Mouse (Mus musculus): ENCODE data around the gene Tcf3.

The Tcf3 gene

DNA sequence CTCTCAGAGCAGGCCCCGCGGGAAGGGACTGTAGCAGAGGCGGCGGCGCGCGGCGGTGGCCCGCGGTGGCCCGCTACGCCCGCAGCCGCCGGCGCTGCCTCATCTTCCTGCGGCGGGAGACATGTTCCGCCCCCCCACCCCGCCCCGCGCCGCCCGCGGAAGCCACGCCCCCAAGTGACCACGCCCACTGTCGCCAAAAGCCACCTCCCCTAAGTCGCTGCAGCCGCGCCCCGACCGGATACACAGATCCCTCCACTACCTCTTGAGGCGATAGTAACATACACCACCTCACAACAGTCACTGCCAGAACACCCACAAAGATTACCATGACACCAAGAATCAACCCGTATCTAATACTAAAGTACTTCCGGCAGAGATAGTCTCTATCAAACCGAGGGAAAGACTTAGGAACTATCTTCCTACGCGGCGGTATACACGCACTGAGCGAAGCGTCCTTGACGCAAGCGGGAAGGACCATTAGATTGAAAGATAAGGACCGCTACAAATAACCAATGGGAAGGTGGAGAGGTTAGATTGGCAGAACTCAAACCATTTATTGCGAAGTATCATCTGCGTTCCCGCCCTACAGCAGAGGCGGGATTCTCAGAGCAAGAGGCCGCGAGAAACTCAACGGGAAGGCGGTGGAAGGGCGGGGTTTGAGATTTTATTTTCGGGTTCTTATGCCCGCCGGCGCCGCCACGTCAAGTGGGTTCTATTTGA, at the start of gene Tcf3:
TSS of gene Tcf3 (minus strand) at position 135 of the 720 bp plus-strand sequence.
- DNase-seq = peak; percentile 99

DNA sequence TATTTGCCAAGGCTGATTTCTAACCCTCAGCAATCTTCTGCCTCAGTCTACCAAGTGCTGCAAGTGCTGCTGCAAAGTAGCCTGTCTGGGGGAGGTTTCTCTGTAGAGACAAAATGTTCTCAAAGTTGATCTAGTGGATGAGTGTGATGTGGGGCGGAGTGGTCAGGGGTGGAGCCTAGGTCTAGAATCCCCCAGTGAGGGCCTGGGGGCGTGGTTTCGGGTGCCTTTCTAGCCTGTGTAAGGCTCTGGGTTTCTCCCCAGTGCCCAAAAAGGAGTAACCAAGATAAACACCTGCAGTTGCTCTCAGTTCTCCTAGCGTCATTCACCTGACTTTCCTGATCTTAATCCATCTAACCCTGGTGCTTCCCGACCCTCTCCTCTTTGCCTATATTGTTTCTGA, 47.6 kb upstream of the Tcf3 start:
- DNase-seq = no peak

DNA sequence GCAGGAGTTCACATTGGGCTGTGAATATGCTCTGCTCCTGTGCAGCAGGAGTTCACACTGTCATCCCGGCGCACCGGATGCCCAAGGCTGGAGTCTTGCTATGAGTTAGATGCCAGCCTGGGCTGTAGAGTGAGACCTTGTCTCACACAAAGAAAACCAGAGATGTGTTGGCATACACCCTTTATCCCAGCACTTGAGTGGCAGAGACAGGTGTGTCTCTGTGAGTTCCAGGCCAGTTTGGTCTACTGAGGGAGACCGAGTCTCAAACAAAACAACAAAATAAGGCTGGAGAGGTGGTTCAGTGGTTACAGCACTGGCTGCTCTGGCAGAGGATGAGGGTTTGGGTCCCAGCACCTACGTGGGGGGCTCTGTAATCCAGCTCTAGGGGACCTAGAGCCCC, 45.1 kb upstream of the Tcf3 start:
- DNase-seq = no peak

DNA sequence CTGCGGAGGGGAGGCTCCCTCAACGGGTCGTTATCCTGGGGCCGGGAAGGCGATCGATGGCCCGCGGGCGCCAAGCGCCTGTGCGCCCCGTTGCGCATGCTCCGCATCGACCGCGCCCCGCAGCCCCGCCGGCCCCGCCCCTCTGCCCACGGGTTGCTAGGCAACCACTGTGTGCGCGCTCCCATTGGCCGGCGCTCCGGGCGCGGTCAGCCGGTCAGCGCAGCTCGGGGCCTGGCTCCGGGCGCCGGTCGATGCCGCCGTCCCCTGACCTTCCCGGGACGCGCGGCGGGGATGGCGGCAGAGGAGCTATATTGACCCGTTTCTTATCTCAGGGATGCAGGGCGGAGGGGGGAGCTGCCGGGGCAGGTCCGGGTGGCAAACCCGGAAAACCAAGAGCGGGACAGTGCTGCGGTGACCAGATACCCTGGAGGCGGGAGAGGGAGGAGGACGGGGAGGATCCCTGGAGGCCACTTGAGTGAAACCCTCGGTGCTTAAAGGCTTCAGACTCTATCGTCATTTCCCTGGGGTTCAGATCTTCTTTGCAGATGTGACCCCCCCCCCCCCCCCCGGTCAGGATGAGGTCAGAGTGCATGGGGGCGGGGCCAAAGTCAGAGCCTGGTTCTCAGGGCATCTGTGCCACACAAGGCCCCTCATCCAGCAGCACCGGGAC, 42.0 kb upstream of the Tcf3 start:
- DNase-seq = peak; percentile 95

DNA sequence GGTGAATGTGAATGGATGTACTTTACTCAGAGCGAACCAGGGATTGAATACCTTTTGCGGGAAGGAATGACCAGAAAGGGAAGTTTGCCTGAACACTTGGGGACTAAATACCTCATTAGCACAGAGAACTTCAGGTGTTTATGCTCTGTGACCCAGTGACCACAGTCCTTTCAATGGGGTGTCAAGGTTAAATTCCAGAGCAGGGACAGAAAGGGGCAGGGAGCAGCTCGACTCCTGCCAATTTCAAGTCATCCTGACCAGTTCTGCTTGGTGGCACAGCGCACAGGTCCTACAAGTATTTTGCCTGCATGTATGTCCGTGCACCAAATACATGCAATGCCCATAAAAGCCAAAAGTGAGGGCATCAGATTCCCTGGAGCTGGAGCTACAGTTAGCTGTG, 31.6 kb upstream of the Tcf3 start:
- no peak for DNase-seq

- DNase-seq = peak; percentile 54
Observed at GRCm38 (mm10) chr10:80464381-80465035, 31.1 kb upstream of the Tcf3 start.

GRCm38 (mm10) chr10:80461346-80461745, 27.9 kb upstream of the Tcf3 start:
- DNase-seq = no peak

- DNase-seq = no peak
Observed at GRCm38 (mm10) chr10:80460324-80460723, 26.9 kb upstream of the Tcf3 start.

- DNase-seq = no peak
Observed at GRCm38 (mm10) chr10:80459671-80460070, 26.2 kb upstream of the Tcf3 start.

- DNase-seq = no peak
Observed at GRCm38 (mm10) chr10:80459236-80459635, 25.8 kb upstream of the Tcf3 start.

GRCm38 (mm10) chr10:80455697-80456096, 22.2 kb upstream of the Tcf3 start:
- DNase-seq = no peak

- DNase-seq = no peak
Observed at GRCm38 (mm10) chr10:80454781-80455180, 21.3 kb upstream of the Tcf3 start.

- DNase-seq = no peak
Observed at GRCm38 (mm10) chr10:80453601-80454000, 20.2 kb upstream of the Tcf3 start.

GRCm38 (mm10) chr10:80450599-80450998, 17.2 kb upstream of the Tcf3 start:
- DNase-seq = peak; percentile 29

DNA sequence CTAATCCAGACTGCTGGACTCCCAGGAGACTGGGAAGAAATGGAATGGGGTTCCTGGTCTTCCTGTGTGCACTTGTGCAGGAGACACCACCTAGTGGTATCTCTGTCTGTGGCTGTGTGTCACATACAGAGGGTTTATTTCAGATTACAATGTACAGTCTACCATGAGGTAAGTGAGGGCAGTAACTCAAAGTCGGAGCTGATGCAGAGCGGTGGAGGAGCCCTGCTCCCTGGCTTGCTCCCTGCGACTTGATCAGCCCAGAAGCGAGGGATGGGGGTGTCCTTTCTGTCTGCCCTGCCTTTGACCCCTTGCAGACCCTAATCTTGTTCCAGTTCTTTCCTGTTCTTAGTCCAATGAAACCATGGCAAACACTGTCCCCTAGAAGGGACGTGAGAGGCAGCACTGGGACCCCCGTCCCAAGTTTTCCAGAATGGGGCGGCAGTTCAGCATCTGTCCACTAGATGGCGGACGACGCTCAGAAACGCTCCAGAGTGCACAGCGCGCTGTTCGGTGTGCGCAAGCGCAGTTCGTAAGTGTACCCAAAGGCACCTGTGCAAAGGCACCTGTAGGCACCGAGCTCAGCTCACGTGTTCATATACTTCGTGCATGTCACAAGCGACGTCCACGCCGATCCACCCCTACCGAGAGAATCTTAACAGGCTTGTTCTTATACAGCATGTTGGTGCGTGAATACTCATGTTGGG, 12.6 kb upstream of the Tcf3 start:
- peak; percentile 89 for DNase-seq

DNA sequence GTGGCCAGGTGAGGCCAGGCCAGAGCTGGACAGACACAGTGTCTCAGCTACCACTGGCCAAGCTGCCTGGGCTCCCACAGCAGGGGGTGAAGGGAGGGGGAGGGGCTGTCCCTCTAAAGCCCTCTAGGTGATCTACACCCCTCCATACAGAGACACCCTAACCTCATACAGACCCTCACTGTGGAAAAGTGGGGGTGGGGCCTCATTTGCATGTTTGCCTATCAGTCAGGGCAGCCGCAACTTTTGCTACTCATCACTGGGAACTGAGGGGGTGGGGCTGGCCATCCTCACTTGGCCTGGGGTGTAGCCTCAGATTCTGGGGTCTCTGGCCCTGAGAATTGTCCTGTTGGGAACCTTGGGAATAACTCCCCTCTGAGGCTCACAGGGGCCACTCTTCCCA, 11.6 kb upstream of the Tcf3 start:
- no peak for DNase-seq

GRCm38 (mm10) chr10:80444339-80445045, 11.0 kb upstream of the Tcf3 start:
- DNase-seq = no peak

DNA sequence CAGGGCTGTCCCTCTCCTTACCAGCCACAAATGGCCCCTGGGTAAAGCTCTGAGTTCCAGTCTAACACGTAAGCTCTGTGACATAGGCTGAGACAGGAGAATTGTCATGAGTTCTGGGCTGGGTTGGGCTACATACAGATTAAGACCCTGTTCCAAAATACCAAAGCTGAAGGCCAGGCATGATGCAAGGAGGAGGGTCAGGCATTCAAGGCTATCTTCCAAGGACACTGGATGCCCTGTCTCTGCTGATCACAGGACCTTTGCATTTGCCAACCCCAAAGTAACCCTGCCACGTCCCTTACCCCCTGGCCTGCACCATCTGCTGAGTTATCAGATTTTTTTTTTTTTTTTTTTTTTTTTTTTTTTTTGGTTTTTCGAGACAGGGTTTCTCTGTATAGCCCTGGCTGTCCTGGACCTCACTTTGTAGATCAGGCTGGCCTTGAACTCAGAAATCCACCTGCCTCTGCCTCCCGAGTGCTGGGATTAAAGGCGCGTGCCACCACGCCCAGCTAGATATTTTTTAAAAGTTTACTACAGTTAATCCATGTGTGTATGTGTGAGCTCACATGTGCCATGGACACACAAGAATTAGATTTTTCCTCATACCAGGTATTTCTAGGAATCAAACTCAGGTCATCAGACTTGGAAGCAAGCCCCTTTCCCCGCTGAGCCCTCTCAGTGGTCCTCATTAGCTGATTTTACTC, 10.3 kb upstream of the Tcf3 start:
- no peak for DNase-seq

DNA sequence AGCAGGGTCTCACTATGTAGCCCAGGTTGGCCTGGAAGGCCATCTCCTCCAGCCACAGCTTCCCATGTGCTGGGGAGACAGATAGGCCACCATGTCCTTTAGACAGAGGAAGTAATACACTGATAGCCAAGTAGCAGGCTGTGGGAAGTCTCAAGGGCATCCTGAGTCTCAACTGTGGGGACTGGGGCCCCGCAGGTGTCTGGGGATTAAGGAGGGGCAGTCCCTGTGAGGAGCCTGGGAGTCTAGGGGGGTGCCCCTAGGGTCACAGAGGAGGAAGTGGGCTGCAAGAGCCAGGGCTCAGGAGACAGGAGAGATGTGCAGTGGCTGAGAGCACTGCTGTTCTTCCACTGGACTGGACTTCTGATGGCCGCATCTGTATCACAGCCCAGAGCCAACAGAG, 9.5 kb upstream of the Tcf3 start:
- DNase-seq = no peak

GRCm38 (mm10) chr10:80441598-80441997, 8.2 kb upstream of the Tcf3 start:
- DNase-seq = no peak

DNA sequence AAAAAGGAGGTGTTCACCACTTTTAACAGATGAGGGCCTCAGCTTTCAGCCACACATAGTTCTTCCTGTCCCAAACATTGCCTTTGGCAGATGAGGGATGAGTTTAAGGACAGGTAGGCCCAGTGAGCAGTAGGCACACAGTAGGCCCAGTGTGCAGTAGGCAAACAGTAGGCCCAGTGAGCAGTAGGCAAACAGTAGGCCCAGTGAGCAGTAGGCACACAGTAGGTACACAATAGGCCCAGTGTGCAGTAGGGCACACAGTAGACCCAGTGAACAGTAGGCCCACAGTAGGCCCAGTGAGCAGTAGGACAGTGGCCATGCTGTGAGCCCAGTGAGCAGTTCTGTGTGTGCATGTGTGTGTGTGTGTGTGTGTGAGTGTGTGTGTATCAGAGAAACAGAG, 6.6 kb upstream of the Tcf3 start:
- no peak for DNase-seq

DNA sequence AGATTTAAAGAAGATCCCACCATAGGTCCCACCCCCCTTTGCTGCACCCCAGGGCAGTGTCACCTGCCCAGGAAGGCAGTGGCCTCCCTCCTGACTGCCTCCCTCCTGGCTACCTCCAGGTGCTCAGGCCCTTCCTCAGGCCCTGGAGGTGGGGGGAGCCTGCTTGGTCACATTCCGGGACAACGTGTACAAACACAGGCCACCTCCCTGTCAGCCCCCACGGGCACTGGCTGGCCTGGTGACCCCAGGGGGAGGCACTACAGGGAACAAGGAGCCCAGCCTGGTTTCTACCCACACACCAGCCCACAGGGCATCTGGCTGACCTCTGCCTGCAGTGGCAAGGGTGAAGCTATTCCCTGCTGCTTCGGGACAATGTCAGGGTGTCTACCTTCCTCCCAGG, 4.5 kb upstream of the Tcf3 start:
- DNase-seq = no peak
